Mouse (Mus musculus): ENCODE measurements around the gene Ctrc. TPM values are rescaled to one million over a fixed set of nuclear protein-coding genes. Genes with fewer than 3 reads are reported as not detected.
A peak's percentile ranks its signal among the peaks of the same experiment; 100 is the strongest.

Ctrc gene
- not detected for total RNA-seq (2021)
- long read RNA-seq, experiment 1, partial matches to known transcripts: 0 of 1 reads
- long read RNA-seq, experiment 1, other reads (novel, unspliced or antisense): 1 of 1 reads
- long read RNA-seq, experiment 2, partial matches to known transcripts: 0 of 1 reads
- long read RNA-seq, experiment 2, other reads (novel, unspliced or antisense): 1 of 1 reads

GRCm38 (mm10) chr4:141845999-141846398 lies at the start of gene Ctrc:
TSS of gene Ctrc (minus strand) at chr4:141846359.
- no peak for DNase-seq (ENCODE audit: low spot score in 2 of 2)

GRCm38 (mm10) chr4:141895772-141896171 lies 49.6 kb upstream of the Ctrc start:
- no peak for DNase-seq (ENCODE audit: low spot score in 2 of 2)

- no peak for DNase-seq (ENCODE audit: low spot score in 2 of 2)
Observed at GRCm38 (mm10) chr4:141893157-141893784, 47.1 kb upstream of the Ctrc start.

DNA sequence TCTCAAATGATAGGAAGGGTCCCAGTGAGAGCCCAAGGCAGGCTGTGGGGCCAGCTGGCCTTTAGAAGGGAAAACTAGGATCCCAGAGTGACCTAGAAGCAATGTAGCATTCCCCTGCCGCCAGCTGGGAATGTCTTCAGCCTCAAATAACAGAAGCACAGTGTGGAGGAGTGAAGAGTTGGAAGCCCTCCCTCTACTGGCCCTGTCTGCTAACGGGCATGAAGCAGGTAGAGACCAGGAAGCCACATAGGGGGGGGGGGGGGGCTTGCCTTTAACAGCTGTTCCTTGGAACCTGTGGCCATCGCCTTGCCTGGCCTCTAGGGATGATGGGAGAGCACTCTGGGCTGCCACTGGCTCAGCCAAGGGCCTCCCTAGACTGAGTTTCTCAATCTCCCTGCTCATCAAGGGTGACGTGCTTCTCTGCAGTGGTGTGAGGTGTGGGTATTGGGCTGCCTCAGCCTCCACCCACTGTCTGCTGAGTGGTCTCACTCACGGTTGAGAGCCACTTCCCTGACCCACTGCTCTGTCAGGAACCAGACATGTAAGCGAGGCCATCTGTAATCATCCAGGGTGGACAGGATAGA lies 40.3 kb upstream of the Ctrc start:
- DNase-seq (ENCODE audit: low spot score in 2 of 2): no peak

GRCm38 (mm10) chr4:141885451-141885850 lies 39.3 kb upstream of the Ctrc start:
- DNase-seq (ENCODE audit: low spot score in 2 of 2): peak; percentile 58 to 78

DNA sequence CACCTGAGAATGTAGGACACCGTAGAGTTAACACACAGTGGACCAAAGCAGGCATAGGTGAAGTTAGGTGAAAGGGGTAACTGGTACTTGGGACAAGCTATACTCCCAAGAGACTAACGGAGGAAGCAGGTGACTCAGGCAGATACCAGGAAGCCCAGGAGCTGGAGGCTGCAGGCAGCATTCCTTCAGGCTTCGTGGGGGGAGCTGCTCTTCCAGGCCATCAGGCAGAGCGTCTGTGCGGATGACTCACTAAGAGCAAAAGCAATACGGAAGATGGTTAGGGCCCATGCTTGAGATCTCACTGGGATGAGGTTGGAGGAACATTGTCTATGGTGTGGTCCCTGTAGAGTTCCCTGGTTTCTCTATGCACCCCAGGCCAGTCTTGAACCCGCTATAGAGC lies 36.7 kb upstream of the Ctrc start:
- DNase-seq (ENCODE audit: low spot score in 2 of 2): no peak

DNA sequence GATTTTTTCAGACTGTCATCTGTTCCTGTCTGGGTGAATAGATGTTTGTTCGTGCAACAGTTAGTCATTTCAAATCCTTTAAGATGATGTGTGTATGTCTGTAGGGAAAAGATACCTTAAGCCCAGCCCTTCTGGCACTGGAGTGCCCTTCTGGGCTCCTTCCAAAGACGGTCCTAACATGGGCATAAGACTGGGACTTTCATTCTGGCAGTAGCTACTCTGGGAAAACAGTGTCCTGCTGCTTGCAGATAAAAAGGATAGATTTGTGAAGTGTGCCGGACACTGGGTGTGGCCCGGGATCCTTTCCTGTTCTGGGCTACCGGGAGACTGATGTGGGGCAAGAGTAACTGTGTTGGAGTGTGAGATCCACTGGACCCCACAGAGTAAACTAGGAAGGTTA lies 35.8 kb upstream of the Ctrc start:
- no peak for DNase-seq (ENCODE audit: low spot score in 2 of 2)

DNA sequence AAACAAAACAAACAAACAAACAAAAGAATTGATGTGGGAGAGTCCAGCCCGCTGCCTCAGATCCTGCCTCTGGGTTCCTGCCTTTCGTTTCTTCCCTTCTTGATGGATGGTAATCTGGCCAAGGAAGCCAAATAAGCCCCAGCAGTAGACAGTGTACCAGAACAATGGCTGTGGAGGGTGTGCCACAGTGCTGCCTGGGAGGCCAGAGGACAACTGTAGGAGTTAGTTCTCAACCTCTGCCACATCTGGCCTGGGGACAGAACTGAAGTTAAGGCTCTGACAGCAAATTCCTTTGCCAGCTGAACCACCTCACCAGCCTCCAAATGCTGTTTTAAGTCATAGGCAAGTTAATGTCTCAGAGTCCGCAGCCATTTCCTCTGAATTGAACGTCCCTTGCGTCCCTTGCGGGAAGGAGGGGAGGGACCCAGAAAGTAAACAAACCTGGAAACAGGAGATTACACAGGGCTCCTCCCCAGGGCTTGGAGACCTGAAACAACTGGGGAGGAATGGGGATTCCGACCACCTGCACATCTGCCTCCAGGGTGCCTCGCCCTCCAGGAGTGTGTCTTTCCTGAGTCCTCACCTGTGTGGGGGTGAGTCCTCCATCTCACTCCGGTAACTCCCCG lies 35.2 kb upstream of the Ctrc start:
- no peak for DNase-seq (ENCODE audit: low spot score in 2 of 2)

GRCm38 (mm10) chr4:141879875-141880274 lies 33.7 kb upstream of the Ctrc start:
- no peak for DNase-seq (ENCODE audit: low spot score in 2 of 2)

DNA sequence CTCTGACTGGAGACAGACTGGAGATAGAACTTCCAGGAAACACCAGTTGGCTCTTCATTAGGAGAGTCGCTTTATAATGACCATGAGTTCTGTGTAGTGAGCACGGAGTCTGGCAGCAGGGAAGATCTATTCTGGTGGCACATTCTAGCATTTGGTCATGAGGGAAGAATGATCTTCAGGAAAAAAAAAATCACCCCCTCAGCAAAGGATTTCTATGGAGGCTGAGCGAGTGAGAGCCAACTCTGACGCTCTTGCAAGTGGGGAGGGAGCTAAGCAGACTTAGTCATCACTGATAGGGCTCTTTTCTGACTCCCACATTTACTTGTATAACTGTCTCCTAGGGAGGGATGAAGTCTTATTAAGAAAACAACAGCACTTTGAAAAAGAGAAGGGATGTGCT lies 32.9 kb upstream of the Ctrc start:
- DNase-seq (ENCODE audit: low spot score in 2 of 2): peak in 1 of 2 experiments; percentile 49

DNA sequence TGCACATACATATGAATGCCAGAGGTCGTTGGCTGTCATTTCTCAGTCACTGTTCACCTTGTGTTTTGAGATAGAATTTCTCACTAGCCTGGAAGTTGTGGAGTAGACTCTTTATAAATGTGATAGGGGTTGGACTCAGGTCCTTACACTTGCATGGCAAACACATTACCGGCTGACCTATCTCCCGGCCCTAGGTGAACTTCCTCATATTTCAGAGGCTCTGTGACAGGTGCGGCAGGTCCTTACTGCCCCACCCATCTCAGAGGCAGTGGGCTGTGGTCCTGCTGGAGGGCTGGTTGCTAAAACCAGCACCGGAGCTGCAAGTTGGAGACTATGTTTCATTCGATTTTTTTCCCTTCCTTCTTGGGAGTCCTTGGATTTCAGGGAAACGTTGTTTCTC lies 32.5 kb upstream of the Ctrc start:
- no peak for DNase-seq (ENCODE audit: low spot score in 2 of 2)

GRCm38 (mm10) chr4:141875481-141876108 lies 29.4 kb upstream of the Ctrc start:
- DNase-seq (ENCODE audit: low spot score in 2 of 2): no peak

DNA sequence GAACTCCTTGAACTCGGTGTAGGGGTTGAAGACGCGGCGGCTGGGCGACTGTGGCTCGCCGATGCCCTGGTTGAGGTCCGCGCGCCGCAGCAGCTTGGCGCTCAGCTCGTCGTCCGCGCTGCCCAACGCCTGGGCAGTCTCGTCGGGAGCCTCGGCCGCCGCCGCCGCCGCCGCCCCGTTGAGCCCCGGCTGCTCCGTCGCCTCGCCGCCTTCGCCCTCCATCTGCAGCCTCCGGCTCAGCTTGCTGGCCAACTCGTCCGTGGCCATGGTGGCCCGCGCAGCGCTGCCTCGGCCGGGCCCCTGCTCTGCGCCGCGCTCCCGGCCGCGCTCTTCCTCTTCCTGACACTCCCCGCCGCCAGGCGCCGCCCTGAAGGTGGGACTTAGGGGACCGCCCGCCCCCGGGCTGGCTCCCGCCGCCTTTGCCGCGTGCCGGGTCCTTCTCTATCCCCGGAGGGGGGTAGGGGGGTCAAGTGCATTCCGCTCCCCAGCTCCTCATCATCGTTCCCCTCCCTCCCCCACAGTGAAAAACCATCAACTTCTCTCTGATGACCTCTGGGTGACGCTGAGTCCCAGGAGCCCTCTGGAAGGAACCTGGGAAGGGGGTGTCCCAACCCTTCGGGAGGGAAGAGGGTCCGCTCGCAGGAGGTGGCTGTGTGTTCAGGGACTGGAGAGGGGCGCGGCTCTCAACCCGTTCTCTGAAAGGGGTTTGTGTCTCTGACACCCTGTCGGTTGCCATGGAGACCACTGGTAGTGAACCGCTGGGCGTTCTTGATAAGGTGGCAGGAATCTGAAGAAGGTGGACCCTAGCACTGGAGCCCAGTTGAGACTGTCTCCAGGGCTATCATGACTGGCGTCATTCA lies 28.7 kb upstream of the Ctrc start, which contains the start of gene Efhd2:
Gene Efhd2 (minus strand): TSS at position 320 of the 860 bp plus-strand sequence.
- DNase-seq (ENCODE audit: low spot score in 2 of 2): peak; percentile 70 to 88

- DNase-seq (ENCODE audit: low spot score in 2 of 2): no peak
Observed at GRCm38 (mm10) chr4:141874111-141874600, 28.0 kb upstream of the Ctrc start.

DNA sequence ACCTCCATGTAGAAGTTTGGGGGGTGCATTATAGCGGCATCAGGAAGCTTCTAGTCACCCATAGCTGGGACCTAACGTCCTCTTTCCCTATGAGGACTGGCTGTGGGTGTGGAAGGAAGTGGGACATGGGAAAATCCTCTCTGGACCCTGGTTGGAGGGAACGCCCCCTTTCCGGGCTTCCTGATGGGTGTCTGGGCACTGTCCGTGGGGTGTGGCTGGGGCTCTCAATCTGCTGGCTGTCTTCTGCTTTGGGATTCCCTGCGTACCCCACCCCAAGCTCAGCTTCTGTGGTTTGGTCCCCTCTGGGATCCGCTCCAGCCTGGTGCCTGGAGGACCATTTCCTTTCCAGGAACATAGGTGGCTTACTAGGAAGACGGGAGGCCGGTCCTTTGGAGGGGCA lies 26.8 kb upstream of the Ctrc start:
- DNase-seq (ENCODE audit: low spot score in 2 of 2): no peak

DNA sequence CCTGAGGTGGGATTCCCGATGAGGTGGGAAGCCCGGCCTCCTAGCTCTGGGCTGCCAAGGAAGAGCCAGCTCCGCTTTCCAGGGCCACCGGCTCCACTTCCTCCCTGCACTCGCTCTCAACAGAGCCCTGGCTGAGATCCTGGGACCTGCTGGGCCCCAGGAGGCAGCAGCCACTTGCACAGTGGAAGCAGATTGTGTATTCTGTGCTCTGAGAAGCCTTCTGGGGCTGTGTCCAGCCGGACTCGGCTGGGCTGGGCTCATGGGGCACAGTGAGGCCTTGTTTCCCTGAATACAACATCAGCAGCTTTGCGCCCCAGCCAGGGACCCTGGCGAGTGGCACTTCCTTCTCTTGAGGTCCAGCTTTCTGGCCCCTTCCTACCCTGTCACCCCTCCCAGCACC lies 25.8 kb upstream of the Ctrc start:
- DNase-seq (ENCODE audit: low spot score in 2 of 2): peak in 1 of 2 experiments; percentile 4

DNA sequence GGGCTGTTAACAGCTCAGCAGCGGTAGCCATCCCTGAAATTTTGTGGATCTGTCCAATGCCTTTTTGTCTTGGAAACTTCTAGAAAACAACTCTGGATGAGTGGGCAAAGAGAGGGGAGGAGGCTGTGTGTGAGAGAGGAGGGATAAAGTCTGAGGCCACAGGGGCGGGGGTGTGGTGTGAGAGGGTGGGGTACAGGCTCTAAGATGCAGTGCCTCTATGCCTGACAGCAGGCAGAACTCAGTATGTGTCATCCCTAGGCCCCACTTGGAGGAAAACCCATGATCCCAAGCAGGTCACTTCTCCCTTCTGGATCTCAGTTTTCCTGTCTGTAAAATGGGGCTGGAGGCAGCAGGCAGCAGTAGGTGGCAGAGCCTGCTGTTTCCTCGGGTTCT lies 25.2 kb upstream of the Ctrc start:
- DNase-seq (ENCODE audit: low spot score in 2 of 2): peak in 1 of 2 experiments; percentile 9

- DNase-seq (ENCODE audit: low spot score in 2 of 2): no peak
Observed at GRCm38 (mm10) chr4:141870666-141871332, 24.6 kb upstream of the Ctrc start.

DNA sequence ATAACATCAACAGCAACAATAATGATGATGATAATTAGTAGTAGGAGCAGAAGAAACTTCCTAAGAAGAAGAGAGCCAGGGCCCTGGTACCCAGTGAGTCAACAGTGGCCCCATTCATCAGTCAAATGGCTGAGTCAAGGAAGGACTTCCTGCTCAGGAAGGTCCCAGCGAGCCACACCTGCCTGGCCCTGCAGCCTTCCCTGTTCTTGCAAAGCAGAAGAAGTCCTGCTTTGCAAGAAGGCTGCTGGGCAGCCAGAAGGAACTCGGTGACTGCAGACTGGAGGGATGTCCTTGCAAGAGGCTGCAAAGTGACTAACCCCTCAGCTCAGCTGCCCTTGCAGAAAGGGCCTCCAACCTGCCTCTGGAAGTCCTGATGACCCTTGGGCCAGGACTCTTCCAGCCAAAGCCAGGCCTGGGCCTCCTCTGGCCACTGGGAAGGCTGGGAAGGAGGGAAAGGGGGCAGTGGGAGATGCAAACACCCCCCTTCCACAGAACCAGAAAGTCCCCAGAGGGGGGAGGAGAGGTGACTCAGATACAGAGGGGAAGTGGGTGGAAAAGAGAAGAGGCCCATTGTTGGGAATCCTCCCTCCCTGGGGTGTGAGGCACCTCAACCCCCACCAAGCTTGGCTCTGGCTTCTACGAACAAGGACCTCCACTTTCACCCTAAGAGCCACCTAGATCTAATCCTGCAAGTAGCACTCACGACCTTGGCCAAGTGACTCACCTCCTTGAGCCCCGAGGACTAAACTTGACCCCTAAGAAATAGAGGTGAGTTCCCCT lies 23.5 kb upstream of the Ctrc start:
- peak in 1 of 2 experiments; percentile 21 for DNase-seq (ENCODE audit: low spot score in 2 of 2)

Measured in left cerebral cortex, adult 18-20 months (tissue).